Mouse (Mus musculus) common myeloid progenitor, adult 5-6 weeks (primary cell): Measurements from ENCODE around the gene Rab11fip5. TPM values are rescaled to one million over a fixed set of nuclear protein-coding genes. Genes with fewer than 3 reads are reported as not detected.

Experiments used
- ATAC-seq: replicated peaks from 2 replicates; pipeline ENCODE4 v1.8.0; 2016; ENCODE audit warnings: low read depth, mild to moderate bottlenecking, moderate TSS enrichment, inconsistent platforms; ENCODE audit not compliant: poor library complexity, severe bottlenecking
- total RNA-seq: library from RNA; stranded (forward); fragments of 200-1000, 187-1606 nt; gene quantifications from 2 replicates; pipeline ENCODE4 v1.2.3, GENCODE M21; 2017

Rab11fip5 gene
- total RNA-seq: 5.9 and 6.3 TPM in 2 replicates

- ATAC-seq: no peak
Observed at GRCm38 (mm10) chr6:85373951-85374733, at the start of gene Rab11fip5. Gene Rab11fip5, minus strand, starts transcription at chr6:85374634.

- no peak for ATAC-seq
Observed at GRCm38 (mm10) chr6:85423836-85424379, 49.5 kb upstream of the Rab11fip5 start, which contains the start of gene Noto. Gene Noto, plus strand, starts transcription at chr6:85423886.

GRCm38 (mm10) chr6:85419150-85419549, 44.7 kb upstream of the Rab11fip5 start:
- no peak for ATAC-seq

GRCm38 (mm10) chr6:85415829-85416228, 41.4 kb upstream of the Rab11fip5 start:
- ATAC-seq: no peak

- peak; percentile 81 for ATAC-seq
Observed at GRCm38 (mm10) chr6:85410771-85411273, 36.4 kb upstream of the Rab11fip5 start.

GRCm38 (mm10) chr6:85409003-85409402, 34.6 kb upstream of the Rab11fip5 start:
- ATAC-seq: no peak

GRCm38 (mm10) chr6:85403039-85403438, 28.6 kb upstream of the Rab11fip5 start:
- no peak for ATAC-seq

- no peak for ATAC-seq
Observed at GRCm38 (mm10) chr6:85402613-85403012, 28.2 kb upstream of the Rab11fip5 start.

GRCm38 (mm10) chr6:85399715-85400114, 25.3 kb upstream of the Rab11fip5 start:
- no peak for ATAC-seq

- ATAC-seq: peak; percentile 81
Observed at GRCm38 (mm10) chr6:85397165-85397564, 22.7 kb upstream of the Rab11fip5 start.

- no peak for ATAC-seq
Observed at GRCm38 (mm10) chr6:85395360-85395759, 20.9 kb upstream of the Rab11fip5 start.

- ATAC-seq: peak; percentile 71
Observed at GRCm38 (mm10) chr6:85391803-85392202, 17.4 kb upstream of the Rab11fip5 start.

GRCm38 (mm10) chr6:85388608-85389007, 14.2 kb upstream of the Rab11fip5 start:
- peak; percentile 72 for ATAC-seq

- no peak for ATAC-seq
Observed at GRCm38 (mm10) chr6:85382791-85383190, 8.4 kb upstream of the Rab11fip5 start.

GRCm38 (mm10) chr6:85381648-85382020, 7.2 kb upstream of the Rab11fip5 start:
- no peak for ATAC-seq

GRCm38 (mm10) chr6:85380901-85381647, 6.6 kb upstream of the Rab11fip5 start:
- peak; percentile 50 for ATAC-seq

GRCm38 (mm10) chr6:85380201-85380900, 5.9 kb upstream of the Rab11fip5 start:
- ATAC-seq: peak; percentile 95

- ATAC-seq: no peak
Observed at GRCm38 (mm10) chr6:85378629-85379028, 4.2 kb upstream of the Rab11fip5 start.

- ATAC-seq: no peak
Observed at GRCm38 (mm10) chr6:85377876-85378275, 3.4 kb upstream of the Rab11fip5 start.

GRCm38 (mm10) chr6:85377066-85377734, 2.8 kb upstream of the Rab11fip5 start:
- no peak for ATAC-seq
